Mouse (Mus musculus) ES-Bruce4 (cell line): ENCODE data around the gene Abca3.

Experiments used
- CTCF ChIP-seq: IDR thresholded peaks from one replicate; pipeline ENCODE4 v1.8.1; 2011; ENCODE audit warnings: low read depth, low read length
- EP300 ChIP-seq: IDR thresholded peaks from 2 replicates; pipeline ENCODE4 v1.6.1; 2011; ENCODE audit warnings: low read depth, low read length; ENCODE audit not compliant: insufficient read depth
- POLR2A ChIP-seq: IDR thresholded peaks from one replicate; pipeline ENCODE4 v1.8.1; 2011; ENCODE audit warnings: low read length; ENCODE audit not compliant: insufficient read depth

- TF ChIP-seq CTCF, result no peak
- TF ChIP-seq POLR2A, result no peak
- TF ChIP-seq EP300, result no peak
These were observed 37.0 kb downstream of the Abca3 start for GRCm38 (mm10) chr17:24388711-24389110.
